Mouse (Mus musculus): ENCODE results near the gene Gm38431. TPM values are rescaled to one million over a fixed set of nuclear protein-coding genes. Genes with fewer than 3 reads are reported as not detected.

The Gm38431 gene
- polyA plus RNA-seq, 1 experiment from 2014 or later, result 1.2 TPM

DNA sequence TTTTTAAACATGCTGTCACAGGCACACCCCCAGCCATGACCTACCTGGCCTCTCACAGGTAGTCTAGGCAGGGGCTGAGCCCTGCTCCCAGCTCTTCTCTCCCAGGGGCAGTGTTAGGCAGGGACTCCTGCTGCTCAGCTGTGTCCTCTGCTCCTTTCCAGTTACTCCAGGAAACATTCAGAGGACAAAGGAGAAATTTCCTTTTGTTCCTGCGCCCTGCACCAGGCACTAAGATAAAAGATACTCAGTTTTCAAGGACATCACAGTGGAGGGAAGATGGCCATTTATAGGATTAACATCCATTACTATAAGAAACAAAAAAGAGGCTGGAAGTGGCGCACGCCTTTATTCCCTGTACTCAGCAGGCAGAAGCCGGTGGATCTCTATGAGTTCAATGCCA is 4.2 kb upstream of the Gm38431 start:
- Histone ChIP-seq H3K27ac (ENCODE audit: low read depth, low read length) (no peak overlapping the region), H3K9ac (ENCODE audit: low read depth, low read length) (no peak overlapping the region), H3K4me3 (ENCODE audit: low read depth, low read length) (no peak overlapping the region), H3K4me1 (ENCODE audit: control insufficient read depth, insufficient read depth, low read length) (peaks cover 3% of the 10 kb centered on the region; the same call in 1 of the 2 replicates), H3K9me3 (replicated peaks; ENCODE audit: control insufficient read depth, low read length) (no peaks in the 10 kb centered on the region), H3K4me2 (no peak overlapping the region), H3K27me3 (ENCODE audit: control insufficient read depth, insufficient read depth, low read length) (no peaks in the 10 kb centered on the region), H3K36me3 (ENCODE audit: control insufficient read depth, insufficient read depth, low read length) (no peaks in the 10 kb centered on the region)
- 97% methylated on average over 4 of the region's 4 CpGs for WGBS (ENCODE audit: insufficient replicate concordance)
- ATAC-seq (replicated peaks; ENCODE audit: insufficient number of reproducible peaks, low FRiP score, low TSS enrichment), result no peak

- Histone ChIP-seq H3K9ac (ENCODE audit: low read depth, low read length) (no peak overlapping the region), H3K27ac (ENCODE audit: low read depth, low read length) (no peak overlapping the region), H3K36me3 (ENCODE audit: control insufficient read depth, insufficient read depth, low read length) (peaks cover 9% of the 10 kb centered on the region), H3K27me3 (ENCODE audit: control insufficient read depth, insufficient read depth, low read length) (no peaks in the 10 kb centered on the region), H3K4me2 (no peak overlapping the region), H3K4me3 (ENCODE audit: low read depth, low read length) (no peak overlapping the region), H3K4me1 (ENCODE audit: control insufficient read depth, insufficient read depth, low read length) (peaks cover 14% of the 10 kb centered on the region), H3K9me3 (replicated peaks; ENCODE audit: control insufficient read depth, low read length) (no peaks in the 10 kb centered on the region)
- WGBS (ENCODE audit: insufficient replicate concordance), result 89% methylated on average over 9 of the region's 9 CpGs
- no peak for ATAC-seq (replicated peaks; ENCODE audit: insufficient number of reproducible peaks, low FRiP score, low TSS enrichment)
These were observed 1.6 kb upstream of the Gm38431 start for GRCm38 (mm10) chr9:21093423-21093822.

DNA sequence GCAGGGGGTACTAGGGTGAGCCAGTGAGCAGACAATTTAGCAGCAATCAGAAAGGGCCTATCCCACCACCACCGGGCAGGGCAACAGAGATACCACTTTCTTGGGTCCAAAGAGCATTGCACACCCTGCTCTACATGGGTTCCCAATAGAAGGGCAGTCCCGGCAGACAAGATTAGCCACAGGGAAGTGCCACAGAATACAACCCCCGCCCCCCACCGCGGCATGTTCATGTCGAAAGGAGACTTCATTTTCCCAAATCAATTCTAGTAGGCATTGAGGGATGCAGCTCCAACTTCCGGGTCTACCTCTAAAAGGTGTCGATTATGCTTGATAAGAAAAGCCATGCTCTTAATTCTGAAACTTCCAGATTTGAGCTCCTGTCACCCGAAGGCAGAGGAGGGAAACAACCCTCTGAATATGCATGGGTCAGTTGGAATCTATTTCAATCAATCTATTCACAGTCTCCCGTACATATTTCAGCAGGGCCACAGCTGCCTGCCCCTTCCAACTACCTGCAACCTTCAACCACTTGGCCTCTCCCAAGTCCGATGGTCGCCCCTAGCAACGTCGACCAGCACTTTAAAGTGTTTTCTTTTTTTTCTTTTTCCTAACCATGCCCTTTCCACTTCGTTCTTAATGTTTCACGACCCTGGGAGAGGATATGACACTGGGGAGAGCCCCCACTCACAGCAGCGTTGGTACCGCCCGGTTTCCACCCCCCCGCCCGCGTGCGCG is 658 bp downstream of the Gm38431 start:
- ATAC-seq (replicated peaks; ENCODE audit: insufficient number of reproducible peaks, low FRiP score, low TSS enrichment), result no peak
- H3K36me3 ChIP-seq (ENCODE audit: control insufficient read depth, insufficient read depth, low read length), result peaks cover 18% of the 10 kb centered on the region
- WGBS (ENCODE audit: insufficient replicate concordance), result 3% methylated on average over 24 of the region's 24 CpGs
- peaks cover 14% of the 10 kb centered on the region for H3K4me1 ChIP-seq (ENCODE audit: control insufficient read depth, insufficient read depth, low read length)
- H3K9ac ChIP-seq (ENCODE audit: low read depth, low read length), result peak overlapping the region; percentile 92
- H3K4me3 ChIP-seq (ENCODE audit: low read depth, low read length), result peak overlapping the region; percentile 81
- no peaks in the 10 kb centered on the region for H3K27me3 ChIP-seq (ENCODE audit: control insufficient read depth, insufficient read depth, low read length)
- peak overlapping the region; percentile 80 for H3K4me2 ChIP-seq
- H3K9me3 ChIP-seq (replicated peaks; ENCODE audit: control insufficient read depth, low read length), result no peaks in the 10 kb centered on the region
- peak overlapping the region; percentile 92 for H3K27ac ChIP-seq (ENCODE audit: low read depth, low read length)

DNA sequence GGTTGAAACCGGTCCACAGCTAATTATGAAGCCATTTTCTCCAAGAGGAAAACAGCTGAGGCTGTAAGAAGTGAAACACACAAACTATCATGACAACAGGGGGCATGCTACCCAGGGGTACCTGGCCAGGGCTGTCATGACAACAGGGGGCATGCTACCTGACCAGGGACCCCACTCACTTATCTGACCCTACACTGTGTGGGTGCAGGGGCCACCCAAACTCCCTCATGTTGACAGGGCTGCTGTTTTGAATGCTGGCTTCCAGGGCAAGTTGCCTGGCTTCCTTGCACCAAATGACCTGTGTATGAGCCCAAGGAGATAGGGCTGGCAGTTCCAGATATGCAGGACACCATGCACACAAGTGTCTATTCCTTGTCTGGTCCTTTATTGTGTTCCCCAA is 1.3 kb downstream of the Gm38431 start:
- Histone ChIP-seq H3K9ac (ENCODE audit: low read depth, low read length) (peak overlapping the region; percentile 92), H3K4me3 (ENCODE audit: low read depth, low read length) (peak overlapping the region; percentile 81), H3K9me3 (replicated peaks; ENCODE audit: control insufficient read depth, low read length) (no peaks in the 10 kb centered on the region), H3K27ac (ENCODE audit: low read depth, low read length) (no peak overlapping the region), H3K4me1 (ENCODE audit: control insufficient read depth, insufficient read depth, low read length) (peaks cover 14% of the 10 kb centered on the region), H3K27me3 (ENCODE audit: control insufficient read depth, insufficient read depth, low read length) (no peaks in the 10 kb centered on the region), H3K36me3 (ENCODE audit: control insufficient read depth, insufficient read depth, low read length) (peaks cover 24% of the 10 kb centered on the region), H3K4me2 (peak overlapping the region; percentile 80)
- ATAC-seq (replicated peaks; ENCODE audit: insufficient number of reproducible peaks, low FRiP score, low TSS enrichment), result no peak
- 100% methylated on average over 1 of the region's 1 CpGs for WGBS (ENCODE audit: insufficient replicate concordance)

DNA sequence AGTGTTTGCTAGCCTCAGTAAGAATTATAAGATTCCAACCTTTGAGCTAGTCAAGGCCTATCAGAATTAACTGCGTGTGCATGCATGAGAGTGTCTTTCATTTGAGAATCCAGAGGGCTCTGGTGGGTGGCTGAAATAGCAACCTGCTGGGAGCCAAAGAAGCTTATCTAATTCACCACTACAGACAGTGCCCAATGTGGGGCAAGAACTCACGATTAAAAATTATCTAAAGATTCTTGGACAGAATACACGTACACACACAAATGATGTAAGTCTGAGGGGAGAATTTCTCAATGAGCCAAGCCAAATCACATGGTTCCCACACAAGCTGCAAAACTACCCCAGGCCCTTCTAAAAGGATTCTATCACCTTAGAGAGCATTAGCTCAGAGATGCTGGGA is 8.5 kb downstream of the Gm38431 start:
- 83% methylated on average over 3 of the region's 3 CpGs for WGBS (ENCODE audit: insufficient replicate concordance)
- Histone ChIP-seq H3K27me3 (ENCODE audit: control insufficient read depth, insufficient read depth, low read length) (no peaks in the 10 kb centered on the region), H3K9ac (ENCODE audit: low read depth, low read length) (no peak overlapping the region), H3K4me1 (ENCODE audit: control insufficient read depth, insufficient read depth, low read length) (no peaks in the 10 kb centered on the region), H3K36me3 (ENCODE audit: control insufficient read depth, insufficient read depth, low read length) (peaks cover 72% of the 10 kb centered on the region), H3K4me3 (ENCODE audit: low read depth, low read length) (no peak overlapping the region), H3K9me3 (replicated peaks; ENCODE audit: control insufficient read depth, low read length) (no peaks in the 10 kb centered on the region), H3K27ac (ENCODE audit: low read depth, low read length) (no peak overlapping the region), H3K4me2 (no peak overlapping the region)
- ATAC-seq (replicated peaks; ENCODE audit: insufficient number of reproducible peaks, low FRiP score, low TSS enrichment), result no peak

GRCm38 (mm10) chr9:21081127-21081526 is 10.7 kb downstream of the Gm38431 start:
- Histone ChIP-seq H3K4me1 (ENCODE audit: control insufficient read depth, insufficient read depth, low read length) (no peaks in the 10 kb centered on the region), H3K36me3 (ENCODE audit: control insufficient read depth, insufficient read depth, low read length) (peaks cover 79% of the 10 kb centered on the region), H3K27me3 (ENCODE audit: control insufficient read depth, insufficient read depth, low read length) (no peaks in the 10 kb centered on the region), H3K4me2 (no peak overlapping the region), H3K27ac (ENCODE audit: low read depth, low read length) (no peak overlapping the region), H3K9me3 (replicated peaks; ENCODE audit: control insufficient read depth, low read length) (no peaks in the 10 kb centered on the region), H3K4me3 (ENCODE audit: low read depth, low read length) (no peak overlapping the region), H3K9ac (ENCODE audit: low read depth, low read length) (no peak overlapping the region)
- ATAC-seq (replicated peaks; ENCODE audit: insufficient number of reproducible peaks, low FRiP score, low TSS enrichment), result no peak
- 87% methylated on average over 9 of the region's 9 CpGs for WGBS (ENCODE audit: insufficient replicate concordance)

- Histone ChIP-seq H3K4me2 (no peak overlapping the region), H3K4me3 (ENCODE audit: low read depth, low read length) (no peak overlapping the region), H3K36me3 (ENCODE audit: control insufficient read depth, insufficient read depth, low read length) (peaks cover 50% of the 10 kb centered on the region), H3K4me1 (ENCODE audit: control insufficient read depth, insufficient read depth, low read length) (peaks cover 7% of the 10 kb centered on the region; the same call in 1 of the 2 replicates), H3K9me3 (replicated peaks; ENCODE audit: control insufficient read depth, low read length) (no peaks in the 10 kb centered on the region), H3K27me3 (ENCODE audit: control insufficient read depth, insufficient read depth, low read length) (no peaks in the 10 kb centered on the region), H3K27ac (ENCODE audit: low read depth, low read length) (no peak overlapping the region), H3K9ac (ENCODE audit: low read depth, low read length) (no peak overlapping the region)
- 91% methylated on average over 3 of the region's 3 CpGs for WGBS (ENCODE audit: insufficient replicate concordance)
- no peak for ATAC-seq (replicated peaks; ENCODE audit: insufficient number of reproducible peaks, low FRiP score, low TSS enrichment)
These were observed 16.2 kb downstream of the Gm38431 start for GRCm38 (mm10) chr9:21075625-21076024.

DNA sequence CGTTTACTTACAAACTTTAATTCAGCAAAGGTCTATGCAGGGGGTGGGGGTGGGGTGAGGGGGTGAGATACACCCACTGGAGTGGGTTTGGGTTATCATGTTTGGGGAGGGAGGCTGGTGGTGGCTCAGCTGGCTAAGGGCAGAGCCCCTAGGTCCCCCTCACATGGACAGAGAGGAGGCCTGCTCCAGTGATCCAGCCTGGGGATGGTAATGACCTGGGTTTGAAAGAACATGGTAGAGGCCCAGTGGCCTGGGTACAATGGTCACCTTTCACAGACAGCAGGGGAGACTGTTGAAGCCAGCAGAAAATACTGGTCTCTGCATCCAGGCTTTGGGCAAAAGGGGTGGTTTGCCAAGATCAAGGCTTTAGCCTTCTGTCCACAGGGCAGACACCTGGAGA is 17.6 kb downstream of the Gm38431 start:
- Histone ChIP-seq H3K9ac (ENCODE audit: low read depth, low read length) (no peak overlapping the region), H3K4me3 (ENCODE audit: low read depth, low read length) (no peak overlapping the region; the same call in 1 of the 2 replicates), H3K36me3 (ENCODE audit: control insufficient read depth, insufficient read depth, low read length) (peaks cover 36% of the 10 kb centered on the region), H3K27ac (ENCODE audit: low read depth, low read length) (no peak overlapping the region), H3K4me2 (no peak overlapping the region), H3K4me1 (ENCODE audit: control insufficient read depth, insufficient read depth, low read length) (peaks cover 7% of the 10 kb centered on the region; the same call in 1 of the 2 replicates), H3K9me3 (replicated peaks; ENCODE audit: control insufficient read depth, low read length) (no peaks in the 10 kb centered on the region), H3K27me3 (ENCODE audit: control insufficient read depth, insufficient read depth, low read length) (no peaks in the 10 kb centered on the region)
- 85% methylated on average over 1 of the region's 1 CpGs for WGBS (ENCODE audit: insufficient replicate concordance)
- ATAC-seq (replicated peaks; ENCODE audit: insufficient number of reproducible peaks, low FRiP score, low TSS enrichment), result no peak
